Mouse (Mus musculus) myocyte (in vitro differentiated cells): ENCODE data around the gene Atp1b1. TPM values are rescaled to one million over a fixed set of nuclear protein-coding genes. Genes with fewer than 3 reads are reported as not detected.

Source experiments
- H3K27me3 ChIP-seq: one replicate; pipeline ENCODE4 v1.6.1; 2011; ENCODE audit not compliant: control insufficient read depth, insufficient read depth, insufficient read length
- H3K36me3 ChIP-seq: one replicate; pipeline ENCODE4 v1.6.1; 2011; ENCODE audit not compliant: control insufficient read depth, insufficient read depth
- H3K4me2 ChIP-seq: one replicate; pipeline ENCODE4 v1.6.1; 2011; ENCODE audit warnings: low read depth, control low read depth
- H3K4me3 ChIP-seq: one replicate; pipeline ENCODE4 v1.5.1; 2011; ENCODE audit warnings: mild to moderate bottlenecking, control low read depth, moderate library complexity
- H3K79me2 ChIP-seq: one replicate; pipeline ENCODE4 v1.6.1; 2011; ENCODE audit not compliant: control insufficient read depth, insufficient read depth
- H3ac ChIP-seq: one replicate; pipeline ENCODE4 v1.6.1; 2011; ENCODE audit not compliant: control insufficient read depth, insufficient read length
- CEBPB ChIP-seq: IDR thresholded peaks from 2 replicates; pipeline ENCODE4 v1.6.1; 2011; ENCODE audit warnings: mild to moderate bottlenecking, moderate library complexity; ENCODE audit not compliant: poor library complexity, insufficient read depth, severe bottlenecking
- E2F4 ChIP-seq: IDR thresholded peaks from one replicate; pipeline ENCODE4 v1.6.1; 2011; ENCODE audit warnings: mild to moderate bottlenecking, control low read depth, moderate library complexity; ENCODE audit not compliant: insufficient read depth
- MAX ChIP-seq: IDR thresholded peaks from one replicate; pipeline ENCODE4 v1.6.1; 2011; ENCODE audit warnings: low read depth, mild to moderate bottlenecking, control low read depth
- MYOD1 ChIP-seq, 3 experiments: IDR thresholded peaks; one replicate each; pipeline ENCODE4 v1.6.1; 2011; ENCODE audit warnings: control low read depth in 2 of 3, low read depth in 2 of 3, mild to moderate bottlenecking in 2 of 3, moderate library complexity in 1 of 3; ENCODE audit not compliant: insufficient read length in 2 of 3, control insufficient read depth in 1 of 3
- MYOG ChIP-seq, 3 experiments: IDR thresholded peaks; one replicate each; pipeline ENCODE4 v1.6.1; 2011; ENCODE audit warnings: control low read depth in 2 of 3, low read depth in 2 of 3, mild to moderate bottlenecking in 2 of 3; ENCODE audit not compliant: insufficient read length in 2 of 3, control insufficient read depth in 1 of 3, insufficient read depth in 1 of 3
- POLR2A ChIP-seq: IDR thresholded peaks from one replicate; pipeline ENCODE4 v1.6.1; 2011; ENCODE audit warnings: low read depth, mild to moderate bottlenecking, control low read depth, moderate library complexity; ENCODE audit not compliant: insufficient read length
- POLR2AphosphoS2 ChIP-seq: IDR thresholded peaks from one replicate; pipeline ENCODE4 v1.6.1; 2011; ENCODE audit warnings: low read depth, control low read depth; ENCODE audit not compliant: insufficient read length
- REST ChIP-seq: IDR thresholded peaks from one replicate; pipeline ENCODE4 v1.6.1; 2011; ENCODE audit warnings: mild to moderate bottlenecking, control low read depth, moderate library complexity; ENCODE audit not compliant: insufficient read depth, insufficient read length
- SRF ChIP-seq: IDR thresholded peaks from one replicate; pipeline ENCODE4 v1.6.1; 2011; ENCODE audit warnings: low read depth; ENCODE audit not compliant: control insufficient read depth, insufficient read length
- TCF12 ChIP-seq: IDR thresholded peaks from one replicate; pipeline ENCODE4 v1.6.1; 2011; ENCODE audit warnings: mild to moderate bottlenecking, control low read depth; ENCODE audit not compliant: poor library complexity, insufficient read depth, severe bottlenecking
- TCF3 ChIP-seq: IDR thresholded peaks from one replicate; pipeline ENCODE4 v1.6.1; 2011; ENCODE audit warnings: low read depth, control low read depth; ENCODE audit not compliant: insufficient read length
- USF1 ChIP-seq: IDR thresholded peaks from one replicate; pipeline ENCODE4 v1.6.1; 2011; ENCODE audit warnings: low read depth, mild to moderate bottlenecking, control low read depth, moderate library complexity
- polyA plus RNA-seq: library from polyadenylated mRNA; unstranded; fragments of >200 nt; fragmentation: generic; extraction: Trizol; gene quantifications from one replicate; pipeline ENCODE4 v1.2.1, GENCODE M21; 2012; ENCODE audit warnings: missing spikeins

Gene Atp1b1
- polyA plus RNA-seq, 1 experiment: 34.7 TPM

- H3ac ChIP-seq: no peak overlapping the region
- H3K4me2 ChIP-seq: no peak overlapping the region
- H3K36me3 ChIP-seq: no peaks in the 10 kb centered on the region
- H3K4me3 ChIP-seq: no peak overlapping the region
- no peaks in the 10 kb centered on the region for H3K27me3 ChIP-seq
- TF ChIP-seq MAX (no peak), E2F4 (no peak), CEBPB (no peak), POLR2A (no peak), SRF (no peak), MYOD1 (IDR thresholded peaks at IDR 0.05; ENCODE audit: control insufficient read depth in 1 of 3, insufficient read length in 2 of 3, low read depth in 2 of 3) (no peak), MYOG (IDR thresholded peaks at IDR 0.05; ENCODE audit: control insufficient read depth in 1 of 3, insufficient read depth in 1 of 3, insufficient read length in 2 of 3, low read depth in 2 of 3) (no peak), TCF12 (no peak), TCF3 (no peak), POLR2AphosphoS2 (no peak), REST (no peak), USF1 (no peak)
- no peaks in the 10 kb centered on the region for H3K79me2 ChIP-seq
Observed at GRCm38 (mm10) chr1:164467406-164467805, 9.3 kb upstream of the Atp1b1 start.

GRCm38 (mm10) chr1:164461726-164462125 is 3.6 kb upstream of the Atp1b1 start:
- H3ac ChIP-seq: no peak overlapping the region
- H3K36me3 ChIP-seq: no peaks in the 10 kb centered on the region
- H3K4me3 ChIP-seq: no peak overlapping the region
- H3K79me2 ChIP-seq: peaks cover 2% of the 10 kb centered on the region
- H3K27me3 ChIP-seq: no peaks in the 10 kb centered on the region
- TF ChIP-seq MYOG (IDR thresholded peaks at IDR 0.05; ENCODE audit: control insufficient read depth in 1 of 3, insufficient read depth in 1 of 3, insufficient read length in 2 of 3, low read depth in 2 of 3): peak in 1 of 3 experiments; percentile 67
- TF ChIP-seq MAX: no peak
- TF ChIP-seq MYOD1 (IDR thresholded peaks at IDR 0.05; ENCODE audit: control insufficient read depth in 1 of 3, insufficient read length in 2 of 3, low read depth in 2 of 3): peak in 2 of 3 experiments; percentile 57 to 66
- no peak for TF ChIP-seq SRF
- peak overlapping the region; percentile 70 for H3K4me2 ChIP-seq

- no peaks in the 10 kb centered on the region for H3K36me3 ChIP-seq
- H3K4me3 ChIP-seq: no peak overlapping the region
- peak overlapping the region; percentile 70 for H3K4me2 ChIP-seq
- peaks cover 4% of the 10 kb centered on the region for H3K79me2 ChIP-seq
- H3K27me3 ChIP-seq: no peaks in the 10 kb centered on the region
- no peak overlapping the region for H3ac ChIP-seq
- TF ChIP-seq REST (no peak), TCF12 (no peak), SRF (no peak), E2F4 (no peak), MYOG (IDR thresholded peaks at IDR 0.05; ENCODE audit: control insufficient read depth in 1 of 3, insufficient read depth in 1 of 3, insufficient read length in 2 of 3, low read depth in 2 of 3) (peak in 1 of 3 experiments; percentile 13)
Observed at GRCm38 (mm10) chr1:164460921-164461697, 3.0 kb upstream of the Atp1b1 start.

GRCm38 (mm10) chr1:164459127-164459905 is 1.2 kb upstream of the Atp1b1 start:
- no peak overlapping the region for H3K4me2 ChIP-seq
- no peak for TF ChIP-seq USF1
- TF ChIP-seq MYOD1 (IDR thresholded peaks at IDR 0.05; ENCODE audit: control insufficient read depth in 1 of 3, insufficient read length in 2 of 3, low read depth in 2 of 3): no peak
- TF ChIP-seq REST: no peak
- TF ChIP-seq POLR2A: no peak
- TF ChIP-seq POLR2AphosphoS2: no peak
- no peak for TF ChIP-seq MYOG (IDR thresholded peaks at IDR 0.05; ENCODE audit: control insufficient read depth in 1 of 3, insufficient read depth in 1 of 3, insufficient read length in 2 of 3, low read depth in 2 of 3)
- TF ChIP-seq CEBPB: no peak
- no peak for TF ChIP-seq SRF
- TF ChIP-seq E2F4: no peak
- no peak for TF ChIP-seq TCF12
- TF ChIP-seq MAX: no peak
- no peak for TF ChIP-seq TCF3
- H3K4me3 ChIP-seq: no peak overlapping the region
- no peaks in the 10 kb centered on the region for H3K36me3 ChIP-seq
- H3ac ChIP-seq: no peak overlapping the region
- peaks cover 4% of the 10 kb centered on the region for H3K79me2 ChIP-seq
- H3K27me3 ChIP-seq: no peaks in the 10 kb centered on the region

- Histone ChIP-seq H3K27me3 (no peaks in the 10 kb centered on the region), H3K4me2 (peak overlapping the region; percentile 56)
Observed at GRCm38 (mm10) chr1:164458621-164459051, 481 bp upstream of the Atp1b1 start.

More at GRCm38 (mm10) chr1:164458621-164459051, 481 bp upstream of the Atp1b1 start:
- Histone ChIP-seq H3K79me2 (peaks cover 4% of the 10 kb centered on the region), H3ac (no peak overlapping the region), H3K36me3 (no peaks in the 10 kb centered on the region), H3K4me3 (peak overlapping the region; percentile 50)
- TF ChIP-seq MYOG (IDR thresholded peaks at IDR 0.05; ENCODE audit: control insufficient read depth in 1 of 3, insufficient read depth in 1 of 3, insufficient read length in 2 of 3, low read depth in 2 of 3) (peak in 1 of 3 experiments; percentile 5), MYOD1 (IDR thresholded peaks at IDR 0.05; ENCODE audit: control insufficient read depth in 1 of 3, insufficient read length in 2 of 3, low read depth in 2 of 3) (peak in 1 of 3 experiments; percentile 39), CEBPB (no peak)
